Mouse (Mus musculus) A20 (cell line): Measurements from ENCODE around the gene Rgl1.

ENCODE experiments used
- DNase-seq: peaks from one replicate; pipeline ENCODE4 v3.0.0-alpha.2; 2011; ENCODE audit warnings: low read depth, low spot score

The Rgl1 gene

DNA sequence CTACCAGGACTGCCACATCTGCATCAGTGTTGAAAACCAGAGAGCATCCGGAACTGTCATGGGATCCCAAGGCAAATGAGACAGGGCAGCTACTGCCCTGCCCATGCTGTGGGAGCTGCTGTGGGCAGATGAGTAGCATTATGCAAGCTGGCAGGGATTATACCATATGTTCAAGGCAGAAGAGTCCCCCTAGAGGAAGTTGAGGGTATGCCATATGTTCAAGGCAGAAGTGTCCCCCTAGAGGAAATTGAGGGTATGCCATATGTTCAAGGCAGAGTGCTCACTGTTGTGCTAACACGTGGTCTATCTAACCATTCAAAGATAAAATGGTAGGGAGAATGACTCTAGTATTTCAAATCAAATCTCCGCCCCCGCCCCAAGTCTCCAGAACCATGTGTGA, 254.9 kb downstream of the Rgl1 start:
- peak; percentile 69 for DNase-seq

DNA sequence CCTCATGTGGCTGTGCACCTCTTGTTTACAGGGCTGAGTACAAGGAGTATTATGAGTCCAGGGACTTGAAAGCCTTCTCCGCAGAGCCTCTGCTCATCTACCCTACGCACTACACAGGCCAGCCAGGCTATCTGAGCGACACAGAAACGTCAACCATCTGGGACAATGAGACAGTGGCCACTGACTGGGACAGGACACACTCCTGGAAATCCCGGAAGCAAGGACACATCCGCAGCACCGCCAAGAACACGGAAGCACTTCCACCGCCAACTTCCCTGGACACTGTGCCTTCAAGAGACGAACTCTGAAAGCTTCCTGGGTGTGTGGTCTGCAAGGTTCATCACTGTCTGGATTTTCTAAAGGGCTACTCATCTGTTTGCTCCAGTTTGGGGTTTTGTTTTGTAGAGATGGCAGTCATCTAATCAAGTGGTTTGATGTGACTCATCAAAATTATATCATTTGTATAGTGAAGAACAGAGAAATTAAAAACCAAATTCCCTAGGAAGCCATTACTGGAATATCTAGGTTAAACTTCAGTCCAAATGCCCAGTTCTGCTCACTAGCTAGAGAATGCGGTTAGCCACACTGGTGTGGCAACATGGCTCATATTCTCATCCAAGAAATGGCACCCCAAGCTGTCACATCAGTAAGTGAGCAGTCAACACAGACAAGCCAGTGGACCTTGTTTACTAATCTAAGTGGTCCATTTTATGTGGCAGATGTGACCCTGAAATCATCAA, 257.5 kb downstream of the Rgl1 start:
- no peak for DNase-seq

DNA sequence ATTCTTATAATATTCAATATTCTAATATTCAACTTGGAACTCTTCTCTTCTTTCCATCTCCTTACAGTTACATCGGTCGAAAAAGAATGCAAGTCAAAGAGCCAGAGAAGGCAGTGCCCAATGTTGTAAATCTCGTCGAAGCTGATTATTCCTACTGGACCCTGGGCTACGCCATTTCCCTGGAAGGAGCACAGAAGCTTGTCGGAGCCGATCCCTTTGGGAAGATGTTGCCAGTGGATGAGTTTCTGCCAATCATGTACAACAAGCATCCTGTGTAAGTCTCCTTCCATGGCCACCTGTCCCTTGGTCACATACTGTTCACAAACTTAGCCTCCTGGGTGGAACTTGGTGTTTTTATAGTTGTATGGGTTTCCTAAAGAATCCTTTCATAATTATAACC, 259.4 kb downstream of the Rgl1 start:
- DNase-seq: no peak

DNA sequence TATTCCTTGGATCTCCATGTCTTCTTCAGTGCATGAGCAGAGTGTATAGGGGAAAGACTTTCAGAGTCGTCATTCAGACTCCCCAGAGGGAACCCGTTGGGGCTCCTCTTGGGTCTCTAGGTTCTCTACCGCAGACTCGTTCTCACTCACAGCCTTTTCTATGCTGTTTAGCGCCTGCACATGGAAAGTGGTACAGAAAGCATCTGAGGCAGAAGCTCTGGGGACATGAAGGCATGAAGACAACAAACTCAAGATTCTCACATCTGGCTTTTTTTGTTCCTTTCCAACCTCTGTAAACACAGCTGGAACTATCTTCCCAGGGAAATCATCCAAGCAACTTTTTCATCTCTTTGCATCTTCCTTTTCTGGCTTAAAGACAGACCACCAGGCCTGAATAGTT, 260.0 kb downstream of the Rgl1 start:
- no peak for DNase-seq

DNA sequence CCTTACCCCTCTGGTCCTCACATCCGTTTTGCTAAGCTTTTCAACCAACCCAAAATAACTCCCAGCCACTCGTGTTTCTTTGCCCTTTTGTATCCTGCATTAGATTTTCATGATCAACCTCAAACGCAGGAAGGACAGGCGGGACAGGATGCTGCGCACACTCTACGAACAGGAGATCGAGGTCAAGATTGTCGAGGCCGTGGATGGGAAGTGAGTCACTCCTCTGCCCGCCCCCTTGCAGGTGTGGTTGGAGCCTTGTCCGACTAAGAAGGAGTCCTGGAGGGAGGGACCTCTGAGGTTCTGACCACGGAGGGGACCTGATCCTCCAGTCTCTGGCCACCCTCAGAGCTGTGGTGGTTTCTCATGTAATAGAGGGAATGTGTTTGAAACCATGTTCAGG, 266.3 kb downstream of the Rgl1 start:
- DNase-seq: no peak

DNA sequence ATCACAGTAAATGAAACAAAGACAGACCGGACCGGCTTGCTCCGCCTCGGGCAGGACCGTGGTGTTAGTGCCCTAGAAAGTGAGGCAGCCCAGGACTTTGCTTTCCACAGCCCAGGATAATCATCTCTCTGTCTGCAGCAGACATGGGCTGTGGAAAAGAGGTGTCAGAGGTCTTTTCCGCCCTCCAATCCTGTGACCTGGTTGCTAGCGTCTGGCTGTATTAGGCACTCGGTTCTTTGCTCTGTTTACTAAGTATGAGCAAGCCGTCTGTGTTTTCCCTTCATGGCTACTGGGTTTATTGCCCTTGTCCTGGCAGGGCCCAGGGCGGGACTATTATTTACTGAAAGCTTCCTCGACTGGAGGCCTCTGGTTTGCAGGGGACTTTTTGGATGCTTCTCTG, 268.6 kb downstream of the Rgl1 start:
- no peak for DNase-seq

DNA sequence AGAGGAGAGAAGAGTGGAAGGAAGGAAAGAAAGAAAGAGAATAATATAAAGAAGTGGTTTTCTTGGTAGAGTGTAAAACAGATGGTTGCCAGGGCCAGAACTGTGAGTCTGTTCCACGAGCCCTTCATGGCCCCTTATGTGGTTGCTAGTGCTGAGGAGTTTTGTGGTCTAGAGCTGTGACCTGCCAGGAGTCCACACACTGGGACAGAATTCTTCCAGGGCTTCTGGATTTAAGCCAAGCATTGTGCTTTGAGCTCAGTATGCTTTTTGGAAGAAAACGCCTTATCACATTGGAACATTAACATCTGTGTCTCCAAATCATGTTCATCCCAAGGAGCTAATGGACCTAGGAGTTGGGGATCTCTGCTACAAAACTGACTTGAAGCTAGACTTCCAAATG, 269.3 kb downstream of the Rgl1 start:
- DNase-seq: no peak

DNA sequence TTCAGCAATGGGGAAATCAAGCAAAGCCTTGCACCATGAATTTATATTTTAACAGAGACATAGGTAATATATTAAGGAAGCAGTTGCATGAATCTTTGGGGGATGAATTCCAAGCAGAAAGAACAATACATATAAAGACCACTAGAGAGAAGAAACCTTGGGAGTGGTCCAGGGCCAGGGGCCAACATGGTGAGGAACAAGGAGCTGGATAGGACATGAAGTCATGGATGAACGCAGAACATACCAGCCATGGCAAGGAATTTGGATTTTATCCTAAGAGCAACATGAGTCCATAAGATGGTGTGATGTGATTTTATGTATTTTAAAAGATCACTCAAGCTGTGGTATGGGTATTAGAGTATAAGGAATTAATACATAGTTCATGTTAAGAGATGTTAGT, 273.9 kb downstream of the Rgl1 start:
- DNase-seq: no peak

DNA sequence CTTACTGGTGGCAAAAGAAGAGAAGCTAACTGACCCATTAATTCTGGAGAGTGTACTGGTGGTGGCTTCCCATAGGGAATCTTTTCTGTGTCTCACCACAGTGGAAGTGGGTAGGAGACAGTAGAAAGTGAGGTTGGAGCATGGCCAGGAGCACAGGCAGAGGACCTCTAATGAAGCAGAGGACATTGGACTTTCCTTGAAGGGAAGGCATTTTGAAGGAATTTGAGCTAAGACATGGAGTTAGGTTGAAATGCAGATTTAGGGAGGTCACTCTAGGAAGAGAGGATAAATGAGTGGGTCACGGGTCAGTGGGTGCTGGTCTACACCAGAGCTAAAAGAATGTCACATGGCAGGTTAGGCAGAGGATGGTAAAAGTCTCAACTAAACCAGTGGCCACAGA, 275.3 kb downstream of the Rgl1 start:
- no peak for DNase-seq

- no peak for DNase-seq
Observed at GRCm38 (mm10) chr1:152476126-152476525, 290.0 kb downstream of the Rgl1 start.

GRCm38 (mm10) chr1:152468443-152468842, 297.7 kb downstream of the Rgl1 start:
- DNase-seq: no peak
